Mouse (Mus musculus): ENCODE data around the gene Sez6l.

Sez6l gene

DNA sequence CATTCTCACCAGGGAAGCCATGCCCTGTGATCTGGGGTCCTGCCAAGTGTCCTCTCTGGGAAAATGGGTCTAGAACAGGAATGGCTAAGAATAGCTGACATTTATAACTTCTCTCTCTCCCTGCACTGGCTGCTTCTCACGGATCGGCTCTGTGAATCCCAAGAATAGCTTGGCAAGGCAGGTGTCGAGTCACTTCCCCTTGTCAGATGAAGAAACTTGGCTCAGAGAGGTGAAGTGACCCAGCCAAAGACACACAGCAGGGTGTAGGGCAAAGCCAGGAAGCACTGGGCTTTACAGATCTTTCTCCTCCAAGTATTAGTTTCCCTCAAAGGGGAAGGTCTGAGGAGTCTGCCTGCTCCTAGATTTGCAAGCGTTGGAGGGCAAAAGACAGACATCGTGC lies 44.1 kb downstream of the Sez6l start:
- DNase-seq, result no peak

DNA sequence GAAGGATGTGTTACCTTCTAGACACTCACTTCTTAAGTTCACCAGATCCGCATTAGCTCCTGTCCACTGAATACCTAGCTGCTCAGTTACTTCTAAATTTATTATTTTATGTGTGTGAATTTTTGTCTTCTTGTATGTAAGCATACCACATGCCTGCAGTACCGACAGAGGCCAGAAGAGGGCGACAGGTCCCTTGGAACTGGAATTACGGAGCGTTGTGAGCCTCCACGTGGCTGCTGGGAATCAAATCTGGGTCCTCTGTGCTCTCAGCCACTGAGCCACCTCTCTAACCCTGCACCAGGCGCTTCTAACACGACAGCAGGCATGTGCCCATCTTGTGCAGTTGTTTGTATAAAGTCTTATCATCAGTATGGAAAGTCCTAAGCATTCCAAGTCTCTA lies 44.8 kb downstream of the Sez6l start:
- DNase-seq, result no peak

DNA sequence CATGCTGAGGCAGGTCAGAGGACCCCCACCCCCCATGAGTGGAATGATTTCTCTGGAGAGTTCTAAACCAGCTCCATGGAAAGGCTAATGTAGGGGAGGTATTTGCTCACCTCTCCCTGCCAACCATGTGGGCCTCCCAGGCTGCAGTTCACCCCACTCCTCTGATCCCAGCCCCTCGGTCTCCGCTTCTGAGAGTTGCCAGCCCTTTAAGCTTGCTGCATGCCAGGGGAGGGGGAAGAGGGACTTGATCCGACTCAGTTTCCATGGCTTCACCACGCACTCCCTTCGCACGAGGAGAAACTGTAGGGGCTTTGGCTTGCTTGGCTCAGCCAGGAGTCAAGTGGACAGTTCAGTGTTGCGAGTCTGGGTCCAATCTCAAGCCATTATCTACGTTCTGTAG lies 45.9 kb downstream of the Sez6l start:
- no peak for DNase-seq

DNA sequence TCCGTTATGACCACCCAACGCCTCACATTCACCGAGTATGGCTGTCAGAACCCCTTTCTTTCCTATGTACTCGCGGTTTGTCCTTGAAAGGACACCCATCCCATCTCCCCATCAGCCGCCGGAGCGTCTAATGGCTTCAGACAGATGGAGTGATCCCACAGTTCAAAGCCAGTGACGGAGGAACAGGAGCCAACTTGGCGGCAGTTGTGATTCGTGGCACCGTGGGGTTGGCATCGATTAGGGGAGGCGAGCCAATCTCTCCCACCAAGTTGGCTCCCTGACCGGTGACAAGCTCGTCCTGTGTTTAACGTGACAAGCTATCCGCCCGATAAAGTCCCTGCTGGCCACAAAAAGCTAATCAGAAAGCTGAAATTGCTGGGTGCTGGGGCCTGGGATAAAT lies 50.0 kb downstream of the Sez6l start:
- DNase-seq, result no peak

DNA sequence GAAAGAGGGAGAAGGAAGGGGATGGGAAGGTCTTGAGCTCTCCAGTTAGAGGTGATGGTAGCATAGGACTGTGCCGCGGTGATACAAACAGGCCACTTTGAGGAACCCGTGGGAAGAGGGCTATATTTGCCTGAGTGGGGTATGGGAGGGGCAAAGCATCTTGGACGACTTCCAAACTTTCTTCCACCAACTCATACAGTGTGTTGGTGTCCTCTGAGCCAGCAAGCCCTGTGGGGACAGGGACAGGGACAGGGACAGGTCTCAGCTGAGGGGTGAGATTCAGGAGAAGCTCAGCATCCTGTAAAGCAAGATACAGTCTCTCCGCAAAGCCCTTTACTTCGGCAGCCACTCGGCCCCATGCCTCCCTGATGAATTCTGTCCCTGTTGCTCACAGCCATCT lies 50.5 kb downstream of the Sez6l start:
- DNase-seq, result no peak

DNA sequence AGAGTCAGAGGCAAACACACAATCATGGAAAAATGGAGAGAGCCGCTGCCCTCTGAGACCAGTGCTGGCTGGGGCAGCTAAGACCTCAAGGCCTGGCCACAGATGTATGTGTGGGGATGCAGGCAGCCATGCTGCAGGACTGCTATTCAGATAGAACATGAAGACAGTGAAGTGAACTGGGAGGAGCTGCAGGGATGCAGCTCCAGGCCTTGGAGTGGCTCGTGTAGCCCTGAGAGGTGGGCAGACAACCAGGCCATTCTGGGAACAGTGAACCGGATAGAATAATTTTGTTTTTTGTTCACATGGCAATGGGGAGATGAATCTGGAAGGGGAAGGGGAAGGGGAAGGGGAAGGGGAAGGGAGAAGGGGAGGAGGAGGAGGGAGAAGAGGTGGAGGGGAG lies 51.0 kb downstream of the Sez6l start:
- DNase-seq, result no peak

DNA sequence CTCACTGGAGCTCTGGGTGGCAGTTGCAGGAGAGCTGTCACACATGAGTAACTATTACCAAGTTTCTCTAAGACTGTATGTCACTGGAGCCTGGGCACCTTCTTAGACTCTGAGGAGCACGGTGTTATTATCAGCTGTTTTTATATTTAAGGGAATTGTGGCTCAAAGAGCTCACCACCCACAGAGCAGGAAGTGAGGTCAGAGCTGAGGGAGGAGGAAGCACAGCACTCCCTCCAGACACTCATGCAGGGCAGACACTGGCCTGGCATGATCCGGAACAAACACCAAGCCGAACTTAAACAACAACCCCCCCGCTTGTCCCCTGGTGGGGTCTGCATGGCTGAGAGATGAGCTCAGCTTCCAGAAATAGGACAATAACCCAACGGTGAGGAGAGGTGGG lies 51.7 kb downstream of the Sez6l start:
- DNase-seq, result no peak

DNA sequence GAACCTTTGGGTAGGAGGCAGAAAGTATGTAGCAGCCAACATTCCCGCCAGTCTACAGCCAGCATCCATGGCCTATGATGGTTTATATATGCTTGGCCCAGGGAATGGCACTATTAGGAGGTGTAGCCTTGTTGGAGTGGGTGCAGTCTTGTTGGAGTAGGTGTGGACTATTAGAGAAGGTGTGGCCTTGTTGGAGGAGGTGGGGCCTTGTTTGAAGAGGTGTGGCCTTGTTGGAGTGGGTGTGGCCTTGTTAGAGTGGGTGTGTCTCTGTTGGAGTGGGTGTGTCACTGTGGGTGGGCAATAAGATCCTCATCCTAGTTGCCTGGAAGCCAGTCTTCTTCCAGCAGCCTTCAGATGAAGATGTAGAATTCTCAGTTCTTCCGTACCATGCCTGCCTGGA lies 53.2 kb downstream of the Sez6l start:
- DNase-seq, result no peak

DNA sequence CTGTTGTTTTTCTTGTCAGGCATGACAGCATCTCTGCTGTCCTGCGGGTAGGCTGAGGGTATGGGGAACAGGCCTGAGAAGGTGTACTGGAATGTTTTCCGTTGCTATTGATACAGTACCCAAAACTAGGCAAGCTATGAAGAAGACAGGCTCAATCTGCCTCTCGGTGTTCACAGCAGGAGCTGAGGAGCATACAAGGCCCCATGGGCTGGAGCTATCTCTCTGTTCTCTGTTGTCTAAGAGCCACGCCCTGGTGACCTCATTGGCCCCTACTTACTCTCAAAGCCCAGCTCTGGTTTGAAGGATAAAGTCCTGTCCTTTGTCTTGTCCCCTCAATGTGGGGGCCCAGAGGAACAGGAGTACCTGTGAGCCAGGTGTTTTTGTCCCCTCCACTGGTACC lies 53.7 kb downstream of the Sez6l start:
- DNase-seq, result no peak

DNA sequence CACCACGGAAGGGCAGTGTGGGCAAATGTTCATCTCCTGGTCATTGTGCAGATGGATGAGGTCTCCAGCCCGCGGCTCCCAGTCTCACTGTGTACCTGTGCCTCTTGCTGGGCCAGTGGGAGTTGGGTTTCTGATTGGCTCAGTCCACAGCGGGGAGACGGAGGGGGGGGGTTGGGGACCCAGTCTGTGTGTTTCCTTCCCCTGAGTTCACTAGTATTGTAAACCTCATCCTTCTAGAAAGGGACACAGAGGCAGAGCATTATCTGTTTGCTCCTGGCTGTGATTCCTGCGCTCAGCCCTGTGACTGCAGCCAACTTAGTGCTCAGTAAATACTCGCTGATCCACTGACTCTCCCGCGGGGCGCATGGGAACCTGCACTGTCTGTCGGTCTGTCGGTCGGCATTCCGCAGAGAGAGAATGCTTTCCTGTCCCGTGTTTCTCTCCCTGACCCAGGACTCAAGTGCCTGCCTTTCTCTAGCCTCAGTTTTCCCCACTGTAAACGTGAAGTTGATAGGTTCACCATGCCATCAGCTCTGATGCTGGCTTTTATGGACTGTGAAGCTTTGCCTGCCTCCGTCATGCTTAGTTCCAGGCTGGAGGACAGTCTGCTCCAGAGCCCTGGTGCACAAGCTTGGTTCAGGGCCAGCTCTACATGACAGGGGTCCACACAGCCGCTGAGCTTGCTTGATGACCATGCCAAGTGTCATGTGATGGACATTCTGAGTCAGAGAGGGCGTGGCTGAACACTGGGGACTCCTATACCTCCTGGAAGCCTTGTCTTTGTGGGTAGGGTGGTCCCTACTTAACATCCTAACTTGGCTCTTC lies 55.1 kb downstream of the Sez6l start:
- no peak for DNase-seq

DNA sequence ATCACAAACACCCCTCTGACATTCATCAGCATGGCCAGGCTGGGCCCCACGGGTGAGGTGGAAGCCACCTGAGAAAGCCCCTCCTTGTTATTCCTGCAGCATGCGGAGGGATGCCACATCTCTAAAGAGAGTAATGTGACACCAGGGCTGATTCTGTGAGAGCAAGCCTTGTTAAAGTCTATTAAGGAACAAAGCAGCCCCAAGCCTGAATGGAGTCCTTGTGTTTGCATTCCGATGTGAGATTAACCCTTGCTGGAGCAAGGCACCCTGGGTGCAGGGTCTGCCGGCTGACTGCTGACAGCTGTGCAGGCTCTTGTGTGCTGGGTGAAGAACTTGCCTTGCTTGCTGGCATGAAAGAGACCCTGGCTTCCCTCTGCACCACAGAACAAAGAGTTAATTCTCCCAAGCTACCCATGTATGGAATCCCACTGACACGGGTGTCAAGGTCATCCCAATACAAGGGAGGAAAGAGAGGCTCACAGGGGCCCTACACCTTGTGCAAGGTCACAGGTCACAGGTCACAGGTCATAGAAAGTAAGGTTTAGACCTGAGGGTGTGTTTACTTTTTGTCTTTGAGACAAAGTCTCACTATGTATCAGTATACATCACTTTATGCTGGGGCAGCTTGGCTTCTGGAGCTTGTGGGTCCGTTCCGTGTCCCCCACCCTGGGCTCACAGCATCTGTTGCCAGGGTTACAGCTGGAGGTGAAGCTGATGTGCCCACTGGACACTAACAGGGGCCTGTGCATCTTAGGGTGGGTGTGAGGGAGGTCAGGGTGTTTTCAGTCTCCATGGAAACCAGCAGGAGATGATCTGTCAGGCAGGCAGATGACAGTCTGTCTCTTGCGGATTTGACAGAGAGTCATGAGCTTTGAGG lies 55.9 kb downstream of the Sez6l start:
- no peak for DNase-seq

DNA sequence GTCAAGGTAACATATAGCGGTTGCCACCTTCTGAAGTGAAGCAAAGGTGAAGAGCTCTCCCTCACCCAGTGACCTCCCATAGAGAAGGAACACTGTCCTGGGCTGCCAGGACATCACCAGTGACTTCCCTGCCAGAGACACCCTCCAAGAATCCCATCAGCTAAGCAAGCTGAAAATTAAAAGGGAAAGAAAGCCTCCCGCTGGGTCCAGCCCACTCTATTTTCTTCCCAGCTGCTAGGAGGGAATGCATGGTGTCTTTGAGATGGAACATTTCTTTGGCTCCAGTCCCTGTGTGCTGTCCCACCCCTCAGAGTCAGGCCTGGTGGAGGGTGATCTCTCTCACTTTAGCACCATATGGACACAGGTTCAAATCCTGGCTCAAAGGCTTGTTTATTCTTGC lies 58.2 kb downstream of the Sez6l start:
- DNase-seq, result no peak

DNA sequence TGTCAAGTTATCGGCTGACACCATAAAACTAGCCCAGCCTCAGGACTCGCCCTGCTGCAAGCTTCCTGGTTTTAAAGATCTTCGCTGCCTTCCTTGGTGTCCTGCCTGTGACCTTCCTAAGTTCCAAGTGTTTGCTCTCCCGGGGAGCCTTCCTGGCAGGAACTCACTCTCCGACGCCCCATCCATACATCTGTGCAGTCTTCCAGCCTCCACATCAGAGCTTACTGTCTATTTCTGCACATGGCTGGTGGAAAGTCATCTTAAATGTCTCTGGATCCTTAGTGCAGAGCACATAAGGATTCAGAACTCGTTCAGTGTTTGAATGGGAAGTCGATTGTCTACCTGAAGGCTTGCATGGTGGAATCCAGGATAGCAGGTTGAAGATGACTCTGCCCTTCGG lies 59.5 kb downstream of the Sez6l start:
- no peak for DNase-seq

DNA sequence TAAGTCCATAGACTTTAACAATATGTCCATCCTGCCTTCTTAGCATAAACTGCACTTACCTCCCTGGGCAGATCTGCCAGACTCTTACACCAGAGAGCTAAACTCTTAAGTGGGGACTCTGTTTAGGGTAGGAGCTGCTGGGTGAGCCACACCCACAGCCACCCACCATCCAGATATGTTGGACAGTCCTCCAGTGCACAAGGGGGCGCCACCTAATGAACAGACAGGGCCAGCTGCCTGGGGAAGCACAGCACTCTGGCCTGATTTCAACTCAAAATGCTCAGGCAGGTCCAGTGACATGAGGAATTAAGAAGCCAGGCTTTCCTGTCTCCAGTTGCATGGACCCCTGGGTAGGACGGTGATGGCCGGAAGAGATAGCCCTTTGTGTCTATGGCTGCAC lies 60.5 kb downstream of the Sez6l start:
- DNase-seq, result no peak

DNA sequence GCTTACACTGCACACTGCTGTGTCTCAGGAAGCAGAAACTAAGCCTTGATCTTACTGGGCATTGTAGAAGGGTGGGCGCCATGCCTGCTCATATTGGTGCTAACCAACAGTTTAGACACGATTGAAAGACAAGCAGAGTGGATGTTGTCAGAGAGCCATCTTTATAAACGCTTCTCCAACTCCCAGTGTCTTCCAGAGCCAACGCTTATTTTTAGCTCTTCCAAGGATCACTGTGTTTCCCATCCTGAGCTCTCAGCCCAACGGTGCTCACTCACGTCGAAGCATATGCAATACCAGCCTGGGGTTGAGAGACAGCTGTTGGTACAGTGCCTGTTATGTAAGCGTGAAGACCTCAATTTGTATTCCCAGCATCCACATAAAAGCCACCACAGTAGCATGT lies 66.6 kb downstream of the Sez6l start:
- no peak for DNase-seq

DNA sequence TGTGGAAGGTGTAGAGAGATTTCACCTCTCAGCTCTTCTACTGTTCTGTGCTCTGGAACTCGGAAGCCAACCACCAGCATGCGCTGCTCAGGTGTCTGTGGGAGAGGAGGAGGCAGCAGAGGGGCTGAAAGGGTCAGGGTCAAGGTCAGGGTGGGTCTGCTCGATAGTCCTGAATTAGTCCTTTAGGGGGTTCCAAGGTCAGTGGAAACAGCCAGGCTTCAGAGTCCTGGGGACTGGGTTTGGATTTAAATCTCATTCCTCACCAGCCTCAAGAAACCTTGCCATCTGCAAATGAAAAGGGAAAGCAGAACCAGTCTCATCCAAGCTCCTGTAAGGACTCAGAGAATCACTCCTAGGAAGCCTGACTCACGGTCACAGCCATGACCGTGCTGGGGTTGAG lies 67.1 kb downstream of the Sez6l start:
- DNase-seq, result no peak

DNA sequence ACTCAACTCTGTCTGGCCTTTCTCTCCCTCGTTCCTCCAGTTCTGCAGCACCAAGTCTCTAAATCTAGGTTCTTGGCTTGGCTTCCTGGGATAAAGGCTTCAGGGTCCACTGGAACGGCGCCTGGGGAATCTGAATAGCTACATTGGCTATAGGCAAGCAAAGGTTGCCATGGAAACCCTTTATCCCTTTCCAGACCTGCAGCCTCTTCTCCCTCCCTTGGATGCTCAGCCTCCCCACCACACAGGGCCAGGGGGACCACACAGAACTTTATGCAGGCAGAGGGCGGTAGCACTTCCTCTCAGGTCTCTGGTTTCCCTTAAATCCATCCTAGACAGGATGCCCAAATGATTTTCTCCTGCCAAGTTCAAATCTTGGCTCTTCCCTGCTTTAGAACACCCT lies 71.4 kb downstream of the Sez6l start:
- no peak for DNase-seq

DNA sequence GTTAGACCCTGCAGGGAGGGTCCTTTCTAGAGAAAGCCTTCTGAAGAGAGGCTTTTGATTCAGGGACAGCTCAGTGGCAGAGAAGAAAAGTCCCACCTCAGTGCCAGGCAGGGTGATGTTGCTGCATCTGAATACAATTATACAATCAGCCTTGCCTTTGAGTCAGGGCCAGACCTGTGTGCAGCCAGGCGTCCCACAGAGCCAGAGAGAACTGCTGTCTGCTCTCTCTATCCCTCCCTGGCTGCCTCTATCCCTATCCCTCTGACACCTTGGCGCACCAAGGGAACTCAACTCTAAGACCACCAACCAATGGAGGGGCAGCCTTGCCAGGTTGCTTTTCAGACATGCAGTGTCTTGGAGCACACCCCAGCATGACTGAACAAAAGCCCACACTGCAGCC lies 75.6 kb downstream of the Sez6l start:
- no peak for DNase-seq

DNA sequence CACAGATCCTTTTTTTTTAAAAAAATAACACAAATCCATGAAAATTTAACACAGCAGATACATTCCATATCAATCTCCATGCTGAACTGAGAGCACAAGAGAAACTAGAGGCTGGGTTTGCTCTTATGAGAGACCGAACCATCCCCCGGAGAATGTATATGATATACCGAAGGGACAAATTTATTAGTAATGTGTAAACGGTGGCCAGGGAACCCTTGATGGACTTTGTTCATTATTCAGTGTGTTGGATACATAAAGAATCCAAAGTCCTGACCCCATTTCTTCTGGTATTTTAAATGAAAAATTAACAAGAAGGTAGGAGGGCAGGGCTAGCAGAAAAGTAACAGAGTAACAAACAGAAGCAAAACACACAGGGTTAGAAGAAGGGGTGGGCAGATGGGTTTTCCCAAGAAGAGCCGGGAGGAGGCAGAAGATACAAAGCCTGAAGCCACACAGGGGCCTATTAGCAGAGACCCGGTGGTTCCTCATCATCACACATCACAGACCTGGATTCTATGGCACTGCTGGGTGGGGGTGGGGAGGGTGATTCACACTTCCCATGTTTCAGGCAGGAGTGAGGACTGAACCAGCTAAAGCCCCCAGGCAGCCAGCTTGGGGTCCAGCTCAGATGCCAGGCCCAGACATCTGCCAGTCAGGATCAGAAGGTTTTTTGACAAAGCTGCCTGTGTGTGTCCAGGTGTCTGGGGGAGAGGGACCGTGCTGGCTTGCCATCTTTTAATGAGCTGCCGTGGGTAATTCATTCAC lies 76.9 kb downstream of the Sez6l start:
- DNase-seq, result no peak

DNA sequence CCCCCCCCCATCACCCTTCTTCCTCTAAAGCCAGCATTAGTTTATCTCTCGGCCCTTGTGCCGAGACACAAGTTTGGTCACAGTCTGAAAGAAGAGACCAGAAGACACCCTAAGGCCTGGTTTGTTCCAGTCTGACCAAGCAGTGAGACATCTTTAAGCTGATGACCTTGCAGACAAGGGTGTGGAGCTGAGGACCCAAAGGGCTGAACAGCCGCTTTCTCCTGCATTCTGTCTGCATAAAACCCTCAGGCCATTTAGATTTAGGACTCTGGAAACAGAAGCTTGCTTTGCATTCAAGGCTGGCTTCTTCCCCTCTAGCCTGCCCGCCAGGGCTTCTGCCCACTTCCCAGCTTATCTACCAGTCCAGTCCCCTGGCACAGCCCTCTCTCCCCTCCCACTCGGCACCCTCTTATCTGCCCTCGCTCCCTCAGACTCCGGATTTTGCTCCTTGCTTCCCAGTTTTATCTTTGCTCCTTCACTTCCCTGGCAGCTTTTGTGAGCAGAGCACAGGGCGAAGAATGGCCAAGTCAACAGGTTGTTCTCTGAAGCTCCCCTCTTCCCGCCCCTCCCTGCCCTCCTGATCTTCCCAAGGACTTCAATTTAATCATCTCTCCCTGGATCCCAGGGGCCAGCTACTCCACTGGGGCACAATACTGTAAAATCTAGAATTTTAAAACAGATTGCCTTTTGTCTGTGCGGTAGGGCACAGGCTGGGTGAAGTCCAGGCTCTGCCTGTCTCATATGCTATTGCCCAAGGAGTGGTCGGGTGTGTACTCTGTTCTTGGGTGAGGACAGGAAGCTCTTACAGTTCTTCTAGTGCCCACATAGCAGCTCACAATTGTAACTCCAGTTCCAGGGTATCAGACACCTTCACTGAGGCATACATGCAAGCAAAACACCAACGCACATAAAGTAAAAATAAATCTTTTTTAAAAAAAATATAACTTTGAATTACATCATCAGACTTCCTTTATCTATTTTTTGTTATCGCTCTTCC lies 77.8 kb downstream of the Sez6l start:
- DNase-seq, result no peak

DNA sequence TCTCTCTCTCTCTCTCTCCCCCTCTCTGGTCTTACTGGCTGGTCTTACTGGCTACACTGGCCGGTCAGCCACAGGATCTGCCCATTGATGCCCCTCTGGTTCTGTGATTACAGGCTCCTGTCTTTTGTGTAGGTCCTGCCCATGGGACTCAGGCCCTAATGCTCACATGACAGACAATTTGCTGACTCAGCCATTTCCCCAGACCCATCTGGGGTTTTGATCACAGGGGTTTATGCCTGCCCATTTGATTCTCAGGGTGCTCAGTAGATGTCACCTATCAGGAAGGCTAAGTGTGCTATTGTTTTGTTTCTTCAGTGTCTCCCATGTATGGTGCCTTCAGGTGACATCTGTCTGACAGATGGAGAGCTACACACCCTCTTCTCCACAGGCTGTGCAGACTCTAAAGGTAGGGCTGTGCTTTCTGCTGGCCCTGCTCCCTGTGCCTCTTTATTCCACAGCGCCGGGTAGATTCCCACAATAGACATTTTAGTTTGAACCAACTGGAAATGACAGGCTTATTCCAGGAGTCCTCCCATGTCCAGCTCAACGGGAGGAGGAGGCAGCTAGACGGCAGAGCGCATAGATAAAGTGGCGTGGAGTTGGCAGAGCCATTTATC lies 80.1 kb downstream of the Sez6l start:
- DNase-seq, result no peak

DNA sequence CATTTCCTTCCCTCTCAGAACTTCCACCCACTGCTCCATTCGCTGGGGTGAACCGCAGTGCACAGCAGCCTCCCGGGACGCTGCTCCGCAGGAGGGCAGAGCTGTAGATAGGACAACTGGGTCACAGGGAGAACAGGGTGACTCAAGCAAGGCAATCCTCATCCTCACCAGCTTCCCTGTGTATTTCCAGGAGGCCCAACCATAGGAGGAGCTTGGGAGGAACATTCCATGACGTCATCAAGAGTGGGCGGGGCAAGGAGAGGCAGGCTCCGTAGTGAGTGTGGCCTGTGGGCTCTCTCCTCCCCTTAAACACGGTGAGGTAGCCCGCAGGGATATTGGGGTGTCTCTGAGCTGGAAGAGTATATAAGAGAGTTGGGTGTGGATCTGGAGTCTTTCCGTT lies 83.5 kb downstream of the Sez6l start:
- no peak for DNase-seq
